In the genomic region with DNA sequence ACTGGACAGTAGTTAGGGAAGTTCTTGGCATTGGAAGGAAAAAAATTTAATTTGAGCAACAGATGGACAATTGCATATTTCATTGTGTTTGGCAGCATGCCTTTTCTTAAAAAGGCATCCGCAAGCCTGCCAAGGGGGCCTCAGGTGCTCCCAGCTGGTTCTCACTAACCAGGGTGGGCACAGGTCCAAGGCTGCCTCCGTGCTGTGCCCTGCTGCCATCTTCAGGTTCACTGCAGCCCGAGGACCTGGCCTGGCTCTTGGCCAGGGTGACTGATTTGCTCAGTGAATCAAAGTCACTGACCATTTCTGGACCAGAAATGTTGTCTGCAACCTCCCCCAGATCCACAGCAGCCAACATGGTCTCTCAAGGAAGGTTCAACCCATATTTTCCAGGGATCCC, we compare ENCODE assay signal across 10 mouse cellular contexts.
DNase-seq lines count a peak whose midpoint lies in the region; ATAC-seq lines count a peak whose summit lies in the region.
"Had no signal": no experiment of that assay in that cellular context is flagged by ENCODE, and none has a peak within 500 bp of the region (broad histone marks: within the 10 kb centered on the region; RNA-seq: fewer than 3 reads in every experiment).

No protein-coding gene starts in this region.

- no peak for ATAC-seq in kidney, embryonic 16.5 days (ENCODE audit: low FRiP score, low TSS enrichment)
- ATAC-seq in megakaryocyte, adult 5-6 weeks (ENCODE audit: poor library complexity, severe bottlenecking) = no peak

- peak; percentile 57 for DNase-seq in kidney, adult 11 months
- DNase-seq in right cerebral cortex, postnatal 10 days (ENCODE audit: low spot score in 2 of 2) = peak; percentile 45 to 61
- no peak for DNase-seq in right cerebral cortex, adult 18-20 months
- DNase-seq in gastrocnemius, postnatal 36 days = peak; percentile 23 to 24
- peak; percentile 60 for DNase-seq in testis, postnatal 10 days (ENCODE audit: low spot score)
- no peak for DNase-seq in thymus, postnatal 14 days

- WGBS in kidney, embryonic 16.5 days = 48% methylated on average over 3 of the region's 3 CpGs

- H3K27ac ChIP-seq in kidney, embryonic 16.5 days (ENCODE audit: low read length) = no peak overlapping the region
- H3K27ac ChIP-seq: stomach, embryonic 15.5 days had no signal

- 0 out of 2 replicates have a peak, but pooled peaks cover 2% of the 10 kb centered on the region for H3K27me3 ChIP-seq in kidney, embryonic 16.5 days (ENCODE audit: insufficient read depth, low read length)
- H3K27me3 ChIP-seq: stomach, embryonic 15.5 days had no signal

- H3K4me1 ChIP-seq in kidney, embryonic 16.5 days (ENCODE audit: insufficient read depth, low read length) = no peaks in the 10 kb centered on the region
- H3K4me1 ChIP-seq: stomach, embryonic 15.5 days had no signal

- H3K36me3 ChIP-seq in kidney, embryonic 16.5 days (ENCODE audit: insufficient read depth, low read length) = no peaks in the 10 kb centered on the region
- H3K36me3 ChIP-seq: stomach, embryonic 15.5 days had no signal

- H3K4me2 ChIP-seq in kidney, embryonic 16.5 days (replicated peaks; ENCODE audit: low read depth, low read length) = no peak overlapping the region
- H3K4me2 ChIP-seq: stomach, embryonic 15.5 days had no signal

- no peaks in the 10 kb centered on the region for H3K9me3 ChIP-seq in kidney, embryonic 16.5 days (ENCODE audit: low read length)
- H3K9me3 ChIP-seq: stomach, embryonic 15.5 days had no signal

- no peak overlapping the region for H3K4me3 ChIP-seq in kidney, embryonic 16.5 days (ENCODE audit: low read length)
- H3K4me3 ChIP-seq: myocyte; stomach, embryonic 15.5 days had no signal

- intact Hi-C loops in gastrocnemius, postnatal 36 days (cut with DNase I) = no loop called here

- no peak overlapping the region for H3K9ac ChIP-seq in kidney, embryonic 16.5 days (replicated peaks; ENCODE audit: low read length)
- H3K9ac ChIP-seq: stomach, embryonic 15.5 days had no signal

Comparison
In these comparisons a context has a peak if more than half of its experiments do, and no peak if none do; other contexts are left out.
1. DNase-seq: peak in kidney, adult 11 months (single experiment), right cerebral cortex, postnatal 10 days (2 of 2), gastrocnemius, postnatal 36 days (2 of 2) and testis, postnatal 10 days (single experiment); none in right cerebral cortex, adult 18-20 months (single experiment) and thymus, postnatal 14 days (single experiment).